In genomic region chr5:88685306-88685705, GRCm38 (mm10) we compare ENCODE assay signal across 18 mouse cellular contexts.
"Had no signal": no experiment of that assay in that cellular context is flagged by ENCODE, and none has a peak within 500 bp of the region (broad histone marks: within the 10 kb centered on the region; RNA-seq: fewer than 3 reads in every experiment).

No protein-coding gene starts in this region.

- H3K27ac ChIP-seq: kidney, postnatal 0 days; layer of hippocampus, adult 2 months; limb, embryonic 10.5 days; limb, embryonic 13.5 days; liver, embryonic 12.5 days; liver, embryonic 15.5 days; lung, embryonic 15.5 days; midbrain, embryonic 12.5 days; stomach, postnatal 0 days had no signal

- H3K4me1 ChIP-seq: limb, embryonic 13.5 days; lung, embryonic 15.5 days; midbrain, embryonic 12.5 days had no signal

- H3K36me3 ChIP-seq: limb, embryonic 10.5 days; limb, embryonic 13.5 days; liver, embryonic 12.5 days; liver, embryonic 15.5 days; lung, embryonic 15.5 days; midbrain, embryonic 12.5 days had no signal

- H3K27me3 ChIP-seq: midbrain, embryonic 12.5 days had no signal

- DNase-seq: kidney, adult 2 months; kidney, postnatal 25 days; layer of hippocampus, adult 9-11 months; liver; lung, adult 18-20 months; lung, postnatal 14 days; lung, postnatal 4 days; thymus, postnatal 25 days had no signal

- H3K4me3 ChIP-seq: layer of hippocampus, adult 2 months; limb, embryonic 10.5 days; limb, embryonic 13.5 days; liver, embryonic 12.5 days; liver, embryonic 15.5 days; lung, embryonic 15.5 days; midbrain, embryonic 12.5 days had no signal

- H3K9me3 ChIP-seq: limb, embryonic 10.5 days; limb, embryonic 13.5 days; liver, embryonic 12.5 days; liver, embryonic 15.5 days; lung, embryonic 15.5 days; midbrain, embryonic 12.5 days had no signal

- ATAC-seq: intestine, postnatal 0 days had no signal

- H3K9ac ChIP-seq: limb, embryonic 13.5 days; liver, embryonic 12.5 days; liver, embryonic 15.5 days; lung, embryonic 15.5 days; midbrain, embryonic 12.5 days had no signal

- H3K4me2 ChIP-seq: limb, embryonic 13.5 days; liver, embryonic 12.5 days; liver, embryonic 15.5 days; lung, embryonic 15.5 days; midbrain, embryonic 12.5 days had no signal
